Mouse (Mus musculus): Measurements from ENCODE around the gene Hoxd4. TPM values are rescaled to one million over a fixed set of nuclear protein-coding genes. Genes with fewer than 3 reads are reported as not detected.

Hoxd4 gene
- polyA plus RNA-seq, 1 experiment from 2014 or later = not detected

GRCm38 (mm10) chr2:74680561-74681398 is 30.9 kb upstream of the Hoxd4 start:
- peaks cover 100% of the 10 kb centered on the region for H3K27me3 ChIP-seq (replicated peaks)
- 2% methylated on average over 21 of the region's 21 CpGs for WGBS
- ATAC-seq (ENCODE audit: extremely low read depth, insufficient number of reproducible peaks, low FRiP score, low TSS enrichment) = no peak
- no peak overlapping the region for H3K4me3 ChIP-seq
- H3K27ac ChIP-seq (replicated peaks) = no peak overlapping the region
- no peaks in the 10 kb centered on the region for H3K9me3 ChIP-seq
- H3K36me3 ChIP-seq = no peaks in the 10 kb centered on the region
- H3K9ac ChIP-seq = no peak overlapping the region
- H3K4me1 ChIP-seq = peaks cover 22% of the 10 kb centered on the region
- H3K4me2 ChIP-seq = no peak overlapping the region

- peak overlapping the region; percentile 36 for H3K4me3 ChIP-seq
- under 1% methylated on average over 67 of the region's 78 CpGs for WGBS
- peaks cover 22% of the 10 kb centered on the region for H3K4me1 ChIP-seq
- peak overlapping the region; percentile 45 for H3K4me2 ChIP-seq
- no peaks in the 10 kb centered on the region for H3K36me3 ChIP-seq
- no peaks in the 10 kb centered on the region for H3K9me3 ChIP-seq
- ATAC-seq (ENCODE audit: extremely low read depth, insufficient number of reproducible peaks, low FRiP score, low TSS enrichment) = no peak
- no peak overlapping the region for H3K9ac ChIP-seq
- H3K27ac ChIP-seq (replicated peaks) = no peak overlapping the region
- H3K27me3 ChIP-seq (replicated peaks) = peaks cover 99% of the 10 kb centered on the region
Measured at GRCm38 (mm10) chr2:74681594-74682531, 29.9 kb upstream of the Hoxd4 start.

GRCm38 (mm10) chr2:74682796-74683195 is 28.9 kb upstream of the Hoxd4 start:
- Histone ChIP-seq H3K27me3 (replicated peaks) (peaks cover 99% of the 10 kb centered on the region), H3K4me1 (peaks cover 22% of the 10 kb centered on the region), H3K36me3 (no peaks in the 10 kb centered on the region), H3K4me3 (peak overlapping the region; percentile 36), H3K4me2 (peak overlapping the region; percentile 45), H3K9ac (no peak overlapping the region), H3K9me3 (no peaks in the 10 kb centered on the region), H3K27ac (replicated peaks) (no peak overlapping the region)
- 2% methylated on average over 42 of the region's 51 CpGs for WGBS
- no peak for ATAC-seq (ENCODE audit: extremely low read depth, insufficient number of reproducible peaks, low FRiP score, low TSS enrichment)

GRCm38 (mm10) chr2:74683471-74683951 is 28.2 kb upstream of the Hoxd4 start:
- H3K4me3 ChIP-seq = no peak overlapping the region
- H3K9me3 ChIP-seq = no peaks in the 10 kb centered on the region
- H3K4me1 ChIP-seq = peaks cover 22% of the 10 kb centered on the region
- peaks cover 99% of the 10 kb centered on the region for H3K27me3 ChIP-seq (replicated peaks)
- WGBS = under 1% methylated on average over 18 of the region's 18 CpGs
- no peak overlapping the region for H3K27ac ChIP-seq (replicated peaks)
- no peak overlapping the region for H3K4me2 ChIP-seq
- no peaks in the 10 kb centered on the region for H3K36me3 ChIP-seq
- H3K9ac ChIP-seq = no peak overlapping the region
- ATAC-seq (ENCODE audit: extremely low read depth, insufficient number of reproducible peaks, low FRiP score, low TSS enrichment) = no peak

GRCm38 (mm10) chr2:74684106-74684505 is 27.6 kb upstream of the Hoxd4 start:
- Histone ChIP-seq H3K27me3 (replicated peaks) (peaks cover 99% of the 10 kb centered on the region), H3K27ac (replicated peaks) (no peak overlapping the region), H3K4me3 (no peak overlapping the region), H3K36me3 (no peaks in the 10 kb centered on the region), H3K9me3 (no peaks in the 10 kb centered on the region), H3K9ac (no peak overlapping the region), H3K4me1 (peaks cover 22% of the 10 kb centered on the region), H3K4me2 (no peak overlapping the region)
- ATAC-seq (ENCODE audit: extremely low read depth, insufficient number of reproducible peaks, low FRiP score, low TSS enrichment) = no peak
- WGBS = under 1% methylated on average over 12 of the region's 12 CpGs

- ATAC-seq (ENCODE audit: extremely low read depth, insufficient number of reproducible peaks, low FRiP score, low TSS enrichment) = no peak
- H3K27ac ChIP-seq (replicated peaks) = no peak overlapping the region
- H3K36me3 ChIP-seq = no peaks in the 10 kb centered on the region
- no peaks in the 10 kb centered on the region for H3K9me3 ChIP-seq
- peaks cover 14% of the 10 kb centered on the region for H3K4me1 ChIP-seq
- no peak overlapping the region for H3K4me2 ChIP-seq
- peaks cover 99% of the 10 kb centered on the region for H3K27me3 ChIP-seq (replicated peaks)
- no peak overlapping the region for H3K9ac ChIP-seq
- H3K4me3 ChIP-seq = no peak overlapping the region
- WGBS = 11% methylated on average over 4 of the region's 4 CpGs
Measured at GRCm38 (mm10) chr2:74685059-74685603, 26.6 kb upstream of the Hoxd4 start.

- H3K27ac ChIP-seq (replicated peaks) = no peak overlapping the region
- no peak overlapping the region for H3K9ac ChIP-seq
- no peaks in the 10 kb centered on the region for H3K9me3 ChIP-seq
- no peaks in the 10 kb centered on the region for H3K36me3 ChIP-seq
- peaks cover 16% of the 10 kb centered on the region for H3K4me1 ChIP-seq
- ATAC-seq (ENCODE audit: extremely low read depth, insufficient number of reproducible peaks, low FRiP score, low TSS enrichment) = no peak
- no peak overlapping the region for H3K4me2 ChIP-seq
- H3K4me3 ChIP-seq = no peak overlapping the region
- 6% methylated on average over 17 of the region's 17 CpGs for WGBS
- peaks cover 96% of the 10 kb centered on the region for H3K27me3 ChIP-seq (replicated peaks)
Measured at GRCm38 (mm10) chr2:74686301-74686987, 25.3 kb upstream of the Hoxd4 start.

- H3K4me2 ChIP-seq = no peak overlapping the region
- no peak for ATAC-seq (ENCODE audit: extremely low read depth, insufficient number of reproducible peaks, low FRiP score, low TSS enrichment)
- H3K9me3 ChIP-seq = no peaks in the 10 kb centered on the region
- H3K36me3 ChIP-seq = no peaks in the 10 kb centered on the region
- peaks cover 13% of the 10 kb centered on the region for H3K4me1 ChIP-seq
- H3K4me3 ChIP-seq = no peak overlapping the region
- H3K9ac ChIP-seq = no peak overlapping the region
- no peak overlapping the region for H3K27ac ChIP-seq (replicated peaks)
- peaks cover 96% of the 10 kb centered on the region for H3K27me3 ChIP-seq (replicated peaks)
- WGBS = 2% methylated on average over 27 of the region's 27 CpGs
Measured at GRCm38 (mm10) chr2:74686988-74687697, 24.6 kb upstream of the Hoxd4 start.

GRCm38 (mm10) chr2:74687698-74688555 is 23.8 kb upstream of the Hoxd4 start:
- whole genome bisulfite sequencing = 2% methylated on average over 31 of the region's 31 CpGs
- H3K36me3 ChIP-seq = no peaks in the 10 kb centered on the region
- H3K9me3 ChIP-seq = no peaks in the 10 kb centered on the region
- H3K4me1 ChIP-seq = peaks cover 9% of the 10 kb centered on the region
- H3K27ac ChIP-seq (replicated peaks) = no peak overlapping the region
- peaks cover 96% of the 10 kb centered on the region for H3K27me3 ChIP-seq (replicated peaks)
- H3K4me3 ChIP-seq = no peak overlapping the region
- no peak overlapping the region for H3K9ac ChIP-seq
- ATAC-seq (ENCODE audit: extremely low read depth, insufficient number of reproducible peaks, low FRiP score, low TSS enrichment) = no peak
- no peak overlapping the region for H3K4me2 ChIP-seq
